Mouse (Mus musculus) bone marrow, adult 2 months (tissue): Measurements from ENCODE around the gene Litaf. TPM values are rescaled to one million over a fixed set of nuclear protein-coding genes. Genes with fewer than 3 reads are reported as not detected.

ENCODE experiments used
- H3K27ac ChIP-seq: fragments of 200-500 bp; 2 replicates; pipeline ENCODE4 v1.5.1; 2012; ENCODE audit warnings: low read depth, mild to moderate bottlenecking, control low read depth, inconsistent platforms, low read length; ENCODE audit not compliant: control insufficient read depth, poor library complexity, insufficient read depth
- H3K4me1 ChIP-seq: fragments of 200-500 bp; 2 replicates; pipeline ENCODE4 v1.6.1; 2011; ENCODE audit warnings: low read length; ENCODE audit not compliant: control insufficient read depth, insufficient read depth
- H3K4me3 ChIP-seq: fragments of 200-500 bp; replicated peaks from 2 replicates; pipeline ENCODE3; 2011; ENCODE audit warnings: mild to moderate bottlenecking, low read depth, low read length, control low read depth; ENCODE audit not compliant: control insufficient read depth
- CTCF ChIP-seq: fragments of 200-500 bp; IDR thresholded peaks from 2 replicates; pipeline ENCODE4 v1.5.1; 2011; ENCODE audit warnings: low read length, control low read depth; ENCODE audit not compliant: control insufficient read depth, insufficient read depth
- POLR2A ChIP-seq: fragments of 200-500 bp; IDR thresholded peaks from 2 replicates; pipeline ENCODE4 v1.6.1; 2011; ENCODE audit warnings: low read depth, mild to moderate bottlenecking, control low read depth, low read length, borderline replicate concordance; ENCODE audit not compliant: control insufficient read depth
- WGBS: fragments of 180-500 bp; shearing (Covaris S2); methylation state at CpG from one replicate; pipeline ENCODE4 v1.1.7; 2018; 5-methylcytosine and 5-hydroxymethylcytosine counted together
- polyA plus RNA-seq: library from polyadenylated mRNA; stranded (reverse); fragments of >200 nt; gene quantifications from 2 replicates; pipeline ENCODE4 v1.2.4, GENCODE M21; 2011; ENCODE audit warnings: low replicate concordance; ENCODE audit not compliant: missing spikeins, insufficient read depth, insufficient read length

Litaf gene
- polyA plus RNA-seq, 1 experiment = 41.1 TPM

- WGBS = 9% methylated on average over 35 of the region's 35 CpGs
- Histone ChIP-seq H3K4me3 (peak overlapping the region; percentile 91), H3K4me1 (peaks cover 2% of the 10 kb centered on the region; the same call in 1 of the 2 replicates), H3K27ac (peak overlapping the region; percentile 93)
- TF ChIP-seq CTCF (no peak), POLR2A (peak; percentile 78; the same call in 1 of the 2 replicates)
Observed at GRCm38 (mm10) chr16:10993032-10993744, 72.8 kb downstream of the Litaf start.

DNA sequence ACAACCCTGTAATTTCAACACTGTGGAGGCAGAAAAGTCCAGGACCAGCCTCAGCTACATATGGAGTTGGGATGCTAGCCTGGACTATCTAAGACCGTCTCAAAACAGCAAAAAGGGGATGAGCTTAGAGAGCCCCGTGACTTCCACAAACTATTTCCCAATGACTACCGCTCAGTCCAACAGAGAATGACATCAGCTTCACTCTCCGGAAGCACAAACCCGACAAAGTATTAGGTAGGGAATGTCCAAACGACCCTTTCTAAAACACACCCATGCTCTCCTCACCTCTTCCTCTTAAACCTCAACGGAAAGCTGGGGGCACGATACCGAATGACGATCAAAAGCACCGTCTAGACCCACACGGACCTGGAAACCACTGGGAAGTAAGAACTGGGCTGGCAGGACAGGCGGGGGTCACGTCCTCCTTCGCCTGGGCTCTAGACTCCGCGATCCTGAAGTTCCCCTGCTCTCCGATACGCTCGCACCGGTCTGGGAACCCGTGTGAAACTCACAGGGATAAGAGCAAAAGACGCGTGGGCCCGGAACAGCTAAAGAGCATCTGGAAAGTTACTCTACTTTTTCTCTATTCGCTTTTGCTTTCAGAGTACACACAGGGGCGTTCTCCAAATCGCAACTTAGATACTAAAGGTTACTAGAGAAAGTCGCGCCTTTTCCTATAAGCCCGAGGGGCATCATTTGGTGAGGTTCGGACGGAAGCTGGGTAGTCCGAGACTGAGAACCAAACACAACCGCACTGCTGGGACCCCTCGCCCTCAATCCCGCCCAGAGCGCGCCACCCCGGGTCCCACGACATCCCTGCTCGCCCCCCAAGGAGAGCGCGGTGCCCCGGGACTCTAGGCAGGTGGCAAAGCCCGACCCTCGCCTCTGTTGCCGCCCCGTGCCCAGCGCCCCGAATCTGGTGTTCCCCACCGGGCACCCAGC, 73.6 kb downstream of the Litaf start:
- peak overlapping the region; percentile 91 for H3K4me3 ChIP-seq
- peaks cover 2% of the 10 kb centered on the region; the same call in 1 of the 2 replicates for H3K4me1 ChIP-seq
- H3K27ac ChIP-seq = peak overlapping the region; percentile 93
- WGBS = under 1% methylated on average over 52 of the region's 52 CpGs
- TF ChIP-seq POLR2A (no peak), CTCF (no peak)

- TF ChIP-seq CTCF = no peak
- TF ChIP-seq POLR2A = no peak
- peak overlapping the region; percentile 93 for H3K27ac ChIP-seq
- WGBS = 33% methylated on average over 5 of the region's 5 CpGs
- no peaks in the 10 kb centered on the region; the same call in 1 of the 2 replicates for H3K4me1 ChIP-seq
- peak overlapping the region; percentile 91 for H3K4me3 ChIP-seq
Observed at GRCm38 (mm10) chr16:10991737-10992089, 74.2 kb downstream of the Litaf start.

DNA sequence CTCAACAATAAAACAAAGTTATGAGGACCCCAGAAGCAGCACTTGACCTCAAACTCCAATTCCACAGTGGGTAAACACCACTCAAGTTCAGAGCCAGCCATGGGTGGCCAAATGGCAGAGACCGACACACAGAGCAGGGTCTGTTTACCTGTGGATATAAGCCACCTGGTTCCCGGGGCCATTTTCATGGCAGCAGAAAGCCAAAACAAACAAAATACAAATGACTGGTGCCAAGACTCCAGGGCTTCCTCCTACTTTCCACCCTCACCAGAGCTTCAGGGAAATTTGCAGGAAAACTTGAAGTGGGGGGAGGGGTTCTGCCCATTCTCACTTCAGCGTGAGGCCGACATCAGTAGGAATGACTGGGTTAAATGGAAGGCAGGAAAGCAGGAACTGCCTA, 75.2 kb downstream of the Litaf start:
- Histone ChIP-seq H3K4me3 (no peak overlapping the region), H3K27ac (no peak overlapping the region), H3K4me1 (no peaks in the 10 kb centered on the region; the same call in 1 of the 2 replicates)
- WGBS = 84% methylated on average over 4 of the region's 4 CpGs
- TF ChIP-seq CTCF (no peak), POLR2A (no peak)

- 80% methylated on average over 4 of the region's 4 CpGs for WGBS
- no peak overlapping the region for H3K4me3 ChIP-seq
- TF ChIP-seq CTCF (peak; percentile 58), POLR2A (no peak)
- H3K4me1 ChIP-seq = no peaks in the 10 kb centered on the region; the same call in 1 of the 2 replicates
- H3K27ac ChIP-seq = no peak overlapping the region
Observed at GRCm38 (mm10) chr16:10989896-10990295, 76.1 kb downstream of the Litaf start.

GRCm38 (mm10) chr16:10989361-10989760, 76.6 kb downstream of the Litaf start:
- Histone ChIP-seq H3K4me3 (no peak overlapping the region), H3K27ac (no peak overlapping the region), H3K4me1 (no peaks in the 10 kb centered on the region; the same call in 1 of the 2 replicates)
- 90% methylated on average over 6 of the region's 6 CpGs for WGBS
- TF ChIP-seq CTCF (no peak), POLR2A (no peak)

- Histone ChIP-seq H3K4me1 (no peaks in the 10 kb centered on the region; the same call in 1 of the 2 replicates), H3K27ac (no peak overlapping the region), H3K4me3 (no peak overlapping the region)
- WGBS = 82% methylated on average over 9 of the region's 9 CpGs
- TF ChIP-seq POLR2A (no peak), CTCF (no peak)
Observed at GRCm38 (mm10) chr16:10988261-10988660, 77.7 kb downstream of the Litaf start.

GRCm38 (mm10) chr16:10984534-10984933, 81.4 kb downstream of the Litaf start:
- TF ChIP-seq POLR2A = no peak
- TF ChIP-seq CTCF = no peak
- Histone ChIP-seq H3K4me3 (no peak overlapping the region), H3K4me1 (peaks cover 6% of the 10 kb centered on the region), H3K27ac (no peak overlapping the region)
- WGBS = 57% methylated on average over 5 of the region's 5 CpGs
